Mouse (Mus musculus): ENCODE measurements at regions not wholly inside any gene's neighbourhood (a gene's known extent, or its start where the extent isn't known, plus 50 kb on each side); places are given as distances from the start of the nearest gene placed in this dataset.

DNA sequence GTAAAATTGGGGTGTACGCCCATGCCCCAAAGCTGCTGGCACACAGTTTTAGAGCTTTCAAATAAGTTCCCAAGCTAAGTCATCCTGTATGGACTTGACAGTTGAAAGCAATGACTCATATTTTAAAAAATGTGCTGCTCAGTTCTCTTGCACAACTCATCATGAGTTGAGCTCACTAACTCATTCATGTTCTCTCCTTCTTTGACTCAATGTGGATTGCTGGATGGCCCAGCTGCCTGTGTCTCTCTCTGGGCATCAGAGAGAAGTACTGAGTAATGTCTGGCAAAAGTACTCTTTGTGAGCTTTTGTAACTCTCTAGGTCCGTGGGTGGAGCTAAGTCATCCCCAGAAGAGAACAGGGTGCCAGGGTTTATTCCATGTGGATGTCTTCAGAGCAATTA lies 355.3 kb downstream of the Rnd3 start:
- DNase-seq (ENCODE audit: low spot score in 2 of 2) = peak; percentile 10 to 31

GRCm38 (mm10) chr2:50793067-50793466 lies 355.8 kb downstream of the Rnd3 start:
- DNase-seq (ENCODE audit: low spot score in 2 of 2) = no peak

DNA sequence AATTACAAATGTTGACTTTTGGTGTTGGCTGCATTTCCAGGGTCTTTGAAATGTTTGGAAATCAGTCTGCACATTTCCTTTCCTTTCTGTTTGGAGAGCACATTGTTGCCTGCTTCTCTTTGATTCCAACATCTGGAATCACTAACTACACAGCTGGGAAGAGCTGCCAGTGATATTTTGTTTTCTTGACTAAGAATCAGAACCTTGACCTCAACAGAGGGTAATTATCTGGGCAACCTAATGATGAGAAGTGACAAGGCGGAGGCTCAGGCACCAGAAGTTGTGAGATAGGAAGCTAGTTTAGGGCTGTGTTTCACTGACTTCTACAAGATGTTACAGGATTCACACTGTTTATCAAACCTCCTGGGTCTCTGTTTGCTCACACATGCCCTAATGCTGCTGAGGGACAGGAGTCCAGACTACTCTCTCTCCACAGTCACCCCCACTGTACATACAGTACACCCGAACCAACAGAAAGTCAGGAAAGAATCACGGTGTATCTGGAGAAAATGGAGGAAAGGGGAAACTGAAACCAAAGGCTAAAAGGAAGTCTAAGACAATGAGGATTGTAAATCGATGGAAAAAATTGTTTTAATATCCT lies 359.8 kb downstream of the Rnd3 start:
- no peak for DNase-seq (ENCODE audit: low spot score in 2 of 2)

DNA sequence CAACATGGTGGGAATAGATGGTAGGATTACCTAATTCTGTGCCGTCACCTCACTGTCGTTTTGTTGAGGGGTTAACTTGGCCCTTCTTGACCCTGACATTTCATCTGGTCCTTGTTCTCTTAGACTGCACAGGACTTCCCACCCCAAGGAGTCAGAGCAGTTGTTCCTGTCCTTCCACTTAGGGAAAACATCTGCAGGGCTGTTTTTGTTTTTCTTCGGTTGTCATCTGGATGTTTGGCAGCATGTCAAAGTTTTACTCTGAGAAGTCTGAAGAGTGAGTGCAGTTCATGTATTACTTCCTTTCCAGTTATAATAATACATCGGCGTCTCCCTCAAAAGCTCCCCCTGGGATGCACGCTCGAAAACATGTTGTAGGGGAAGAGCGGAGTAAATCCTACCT lies 376.8 kb downstream of the Rnd3 start:
- peak in 1 of 2 experiments; percentile 10 for DNase-seq (ENCODE audit: low spot score in 2 of 2)

- DNase-seq (ENCODE audit: low spot score in 2 of 2) = no peak
Observed at GRCm38 (mm10) chr2:50759016-50759415, 389.9 kb downstream of the Rnd3 start.

- no peak for DNase-seq (ENCODE audit: low spot score in 2 of 2)
Observed at GRCm38 (mm10) chr2:50757837-50758541, 390.9 kb downstream of the Rnd3 start.

DNA sequence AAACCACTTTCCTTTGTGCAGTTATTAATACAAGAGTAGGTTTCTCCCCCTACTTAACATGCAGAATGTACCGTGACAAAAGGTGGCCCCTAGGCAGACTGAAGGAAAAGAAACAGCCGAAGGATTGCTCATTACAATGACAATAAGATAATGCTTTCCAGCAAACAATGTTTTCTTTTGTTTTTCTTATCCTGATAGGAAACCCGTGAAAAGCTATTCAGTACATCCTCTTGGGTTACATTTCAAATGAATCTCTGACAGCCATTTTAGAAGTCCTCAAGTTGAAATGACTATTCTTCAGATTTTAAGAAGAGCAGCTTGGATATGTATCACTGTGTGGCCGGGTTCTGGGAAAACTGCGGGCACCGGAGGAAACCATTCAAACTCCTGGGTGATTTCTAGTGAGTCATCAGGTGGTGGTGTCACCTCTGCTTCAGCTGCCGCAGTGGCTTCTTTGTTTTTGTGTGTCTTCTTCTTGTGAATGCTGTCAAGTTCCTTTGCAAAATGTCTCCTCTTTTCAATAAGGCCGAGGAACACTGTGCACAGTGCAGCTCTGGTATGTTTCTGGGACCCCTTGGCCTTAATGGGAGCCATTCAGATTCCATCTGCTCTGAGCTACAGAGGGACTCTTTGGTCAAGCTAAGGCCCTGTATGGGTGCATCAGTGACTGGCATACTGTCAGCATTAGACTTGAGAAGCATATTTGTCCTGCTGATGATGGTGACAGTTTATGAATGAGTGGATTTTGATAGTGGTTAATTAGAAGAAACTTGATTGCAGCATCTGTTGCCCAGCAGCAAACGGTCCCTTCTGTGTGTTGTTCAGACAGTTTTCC lies 393.1 kb downstream of the Rnd3 start:
- DNase-seq (ENCODE audit: low spot score in 2 of 2) = no peak

DNA sequence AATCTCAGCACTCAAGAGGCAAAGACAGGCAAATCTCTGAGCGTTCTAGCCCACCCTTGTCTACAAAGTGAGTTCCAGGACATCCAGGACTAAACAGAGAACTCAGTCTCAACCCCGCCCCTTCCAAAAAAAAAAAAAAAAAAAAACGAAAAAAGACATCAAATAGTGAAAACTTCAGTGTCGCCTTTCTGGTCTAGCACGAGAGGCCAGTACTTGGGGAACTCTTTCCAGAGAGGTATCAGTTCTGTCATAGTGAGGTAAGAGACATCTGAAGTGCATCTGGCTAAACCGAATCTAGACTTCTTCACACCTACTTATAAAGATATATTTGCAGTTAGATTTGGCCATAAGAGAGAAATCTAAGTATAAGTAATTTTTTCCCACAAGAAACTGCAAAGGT lies 393.8 kb downstream of the Rnd3 start:
- DNase-seq (ENCODE audit: low spot score in 2 of 2) = no peak

GRCm38 (mm10) chr2:50752408-50752807 lies 396.5 kb downstream of the Rnd3 start:
- DNase-seq (ENCODE audit: low spot score in 2 of 2) = no peak

GRCm38 (mm10) chr2:50750799-50751198 lies 398.1 kb downstream of the Rnd3 start:
- no peak for DNase-seq (ENCODE audit: low spot score in 2 of 2)

DNA sequence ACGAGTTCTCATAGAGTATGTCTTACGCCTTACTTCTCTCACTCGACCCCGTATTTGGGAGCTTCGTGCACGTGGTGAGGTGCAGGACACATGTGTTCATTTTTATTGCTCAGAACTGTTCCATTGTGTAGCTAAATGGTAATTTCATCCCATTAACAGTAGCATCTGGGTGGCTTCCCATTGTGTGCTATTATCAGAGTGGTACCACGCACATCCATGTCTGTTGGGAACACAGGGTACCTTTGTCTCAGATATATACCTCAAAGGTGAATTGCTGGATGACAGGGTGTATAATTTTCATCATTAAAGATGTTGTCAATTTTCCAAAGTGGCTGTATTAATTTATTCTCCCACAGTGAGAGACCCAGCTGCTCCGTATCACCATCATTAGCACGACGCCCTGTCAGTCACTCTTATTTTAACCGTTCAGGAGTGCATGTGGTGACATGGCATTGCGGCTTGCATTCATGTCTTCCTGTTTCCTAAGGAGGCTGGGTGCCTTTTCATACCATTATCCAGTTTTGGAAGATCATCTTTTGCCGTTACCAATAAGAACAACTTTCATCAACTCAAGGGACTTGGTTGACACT lies 404.2 kb downstream of the Rnd3 start:
- no peak for DNase-seq (ENCODE audit: low spot score in 2 of 2)

DNA sequence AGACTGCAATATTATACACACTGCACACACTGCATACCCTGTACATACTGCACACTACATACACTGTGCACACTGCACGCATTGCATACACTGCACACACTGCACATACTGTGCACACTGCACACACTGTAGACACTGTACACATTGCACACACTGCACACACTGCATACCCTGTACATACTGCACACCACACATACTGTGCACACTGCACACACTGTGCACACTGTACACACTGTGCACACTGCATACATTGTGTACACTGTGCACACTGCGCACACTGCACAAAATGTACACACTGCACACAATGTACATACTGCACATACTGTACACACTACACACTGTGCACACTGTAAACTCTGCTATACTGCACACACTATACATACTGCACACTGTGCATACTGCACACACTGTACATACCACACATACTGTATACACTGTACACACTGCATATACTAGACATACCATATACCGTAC lies 405.1 kb downstream of the Rnd3 start:
- DNase-seq (ENCODE audit: low spot score in 2 of 2) = no peak

- no peak for DNase-seq (ENCODE audit: low spot score in 2 of 2)
Observed at GRCm38 (mm10) chr2:50742421-50742820, 406.5 kb downstream of the Rnd3 start.

GRCm38 (mm10) chr2:50741337-50741736 lies 407.6 kb downstream of the Rnd3 start:
- no peak for DNase-seq (ENCODE audit: low spot score in 2 of 2)

GRCm38 (mm10) chr2:50739599-50739979 lies 409.3 kb downstream of the Rnd3 start:
- DNase-seq (ENCODE audit: low spot score in 2 of 2) = no peak

- DNase-seq (ENCODE audit: low spot score in 2 of 2) = no peak
Observed at GRCm38 (mm10) chr2:50738936-50739598, 409.8 kb downstream of the Rnd3 start.

DNA sequence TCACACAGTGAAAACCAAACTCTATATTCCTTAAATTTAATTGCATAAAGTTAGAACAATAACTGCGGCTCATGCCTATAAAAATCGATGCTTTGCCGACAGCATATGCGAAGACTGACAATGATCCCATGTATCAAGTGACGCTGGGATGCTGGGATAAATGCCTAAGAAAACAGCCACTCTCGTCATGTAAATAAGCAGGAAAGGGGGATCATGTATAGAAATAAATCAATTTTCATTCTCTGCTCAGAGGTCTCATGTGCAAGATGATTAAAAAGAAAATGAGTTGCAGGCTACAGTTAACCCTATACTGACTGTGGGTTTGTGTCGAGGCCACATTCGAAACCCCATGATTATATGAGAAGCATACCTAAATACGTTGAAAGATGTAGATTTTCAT lies 411.2 kb downstream of the Rnd3 start:
- no peak for DNase-seq (ENCODE audit: low spot score in 2 of 2)

GRCm38 (mm10) chr2:50735029-50735428 lies 413.9 kb downstream of the Rnd3 start:
- DNase-seq (ENCODE audit: low spot score in 2 of 2) = no peak

DNA sequence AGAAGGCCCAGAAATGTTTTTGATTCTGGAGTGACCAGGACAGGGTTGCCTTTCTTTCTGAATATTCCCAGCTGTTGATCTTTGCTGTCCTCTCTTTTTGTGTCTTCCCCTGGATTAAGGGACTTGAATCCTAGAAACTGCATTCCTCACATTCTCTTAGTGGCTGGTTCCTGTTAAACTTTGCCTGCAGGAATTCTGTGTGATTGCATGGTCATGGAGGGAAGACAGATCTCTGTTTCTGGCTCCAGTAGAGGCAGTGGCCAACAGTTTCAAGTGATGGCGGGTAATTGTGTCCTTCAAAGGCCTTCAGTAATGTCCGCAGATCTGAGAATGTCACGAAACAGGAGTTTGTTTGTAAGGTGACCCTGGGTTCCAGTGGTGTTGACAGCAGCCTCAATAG lies 410.1 kb upstream of the Mmadhc start:
- DNase-seq (ENCODE audit: low spot score in 2 of 2) = no peak

DNA sequence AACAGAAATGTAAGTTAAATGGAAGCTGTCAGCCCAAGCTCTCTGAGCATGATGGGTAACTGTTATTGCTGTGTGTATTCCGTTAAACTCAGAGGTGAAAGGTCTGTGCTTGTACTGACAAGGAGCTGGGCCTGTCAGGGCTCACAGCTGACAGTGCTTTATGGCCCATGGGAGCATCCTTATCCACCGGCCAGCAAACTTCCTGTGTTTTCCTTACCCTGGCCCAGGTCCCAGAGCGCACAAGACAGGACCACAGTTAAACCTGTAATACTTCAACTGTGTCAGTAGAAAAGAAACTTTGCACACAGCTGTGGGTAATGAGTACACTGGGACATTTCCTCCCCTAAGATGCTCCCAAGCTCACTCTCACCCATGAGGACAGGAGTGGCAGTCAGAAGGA lies 407.7 kb upstream of the Mmadhc start:
- peak in 1 of 2 experiments; percentile 8 for DNase-seq (ENCODE audit: low spot score in 2 of 2)
